8 mouse cellular contexts compared by ENCODE assay signal in genomic region chr11:35769188-35769745, GRCm38 (mm10). TPM values are rescaled to one million over a fixed set of nuclear protein-coding genes. Genes with fewer than 3 reads are reported as not detected.
DNase-seq lines count a peak whose midpoint lies in the region; ATAC-seq and TF ChIP-seq lines count a peak whose summit lies in the region.

TSS of gene Pank3 (plus strand) at chr11:35769484.

- peak within 1 kb of the TSS; percentile 66 for H3K27ac ChIP-seq in cortical plate, adult 2 months (ENCODE audit: insufficient read depth, low read length)

- peaks cover 9% of the 10 kb centered on the region for H3K36me3 ChIP-seq in megakaryocyte, embryonic 14.5 days (replicated peaks; ENCODE audit: low read length)

- TF ChIP-seq CTCF in cortical plate, adult 2 months (IDR thresholded peaks at IDR 0.05; ENCODE audit: extremely low read depth, insufficient read depth, low read length) = no peak

- TF ChIP-seq POLR2A in cortical plate, adult 2 months (IDR thresholded peaks at IDR 0.05; ENCODE audit: extremely low read depth, insufficient read depth, low read length) = peak; percentile 74

- peaks cover 3% of the 10 kb centered on the region for H3K27me3 ChIP-seq in megakaryocyte, embryonic 14.5 days (replicated peaks)

- H3K4me3 ChIP-seq in cortical plate, adult 2 months (ENCODE audit: insufficient read depth, low read length) = peak within 1 kb of the TSS; percentile 63
- H3K4me3 ChIP-seq in megakaryocyte, embryonic 14.5 days (replicated peaks) = peak within 1 kb of the TSS; percentile 94

- H3K9me3 ChIP-seq in megakaryocyte, embryonic 14.5 days = no peaks in the 10 kb centered on the region

- DNase-seq in gastrocnemius, adult 8-10 months (ENCODE audit: low spot score in 2 of 2) = peak; percentile 97 to 98
- DNase-seq in hindlimb bud, embryonic 11.5 days (ENCODE audit: extremely low spot score, low read depth, low spot score) = peak; percentile 93
- peak; percentile 82 to 99 for DNase-seq in left cerebral cortex, adult 8-10 months (ENCODE audit: low spot score in 2 of 2)
- DNase-seq in right cerebral cortex, postnatal 10 days (ENCODE audit: low spot score in 2 of 2) = peak; percentile 98 to 99
- DNase-seq in urinary bladder, postnatal 25 days (ENCODE audit: low spot score) = peak; percentile 81

- H3K4me1 ChIP-seq in cortical plate, adult 2 months (ENCODE audit: control insufficient read depth, insufficient read depth, low read length) = peaks cover 7% of the 10 kb centered on the region
- peaks cover 51% of the 10 kb centered on the region for H3K4me1 ChIP-seq in megakaryocyte, embryonic 14.5 days

- peak; percentile 99 for ATAC-seq in activated CD4-positive, CD25-positive, alpha-beta regulatory T cell, adult 4 months

RNA-seq across cellular contexts. Expression of gene Pank3, which starts in this region (rescaled TPM):
- 1 to 10 TPM; 7.7 to 8.5 TPM for polyA plus RNA-seq in activated CD4-positive, CD25-positive, alpha-beta regulatory T cell, adult 4 months (2017; shearing (Covaris generic))
- polyA plus RNA-seq in cortical plate, adult 2 months (2012; rRNA removed) = 21.2 and 21.6 TPM in 2 replicates
- 10 to 100 TPM; 13.6 to 19.4 (median 16.7) TPM for total RNA-seq in gastrocnemius, adult 8-10 months (2022)
- total RNA-seq in left cerebral cortex, adult 8-10 months (2022) = 10 to 100 TPM; 34.3 to 36.8 (median 36.1) TPM
- polyA plus RNA-seq in megakaryocyte, embryonic 14.5 days (2012; ENCODE audit: insufficient read depth, low replicate concordance) = 0.65 and 0.67 TPM in 2 replicates

Comparison
In these comparisons a context has a peak if more than half of its experiments do, and no peak if none do; other contexts are left out.
1. Peak in every context shown above with its lines: DNase-seq, ATAC-seq, H3K4me3 ChIP-seq and H3K27ac ChIP-seq.